Mouse (Mus musculus): ENCODE data around the gene Mcfd2.
A peak's percentile ranks its signal among the peaks of the same experiment; 100 is the strongest.

The Mcfd2 gene

GRCm38 (mm10) chr17:87287197-87287777 lies 21.6 kb upstream of the Mcfd2 start:
- no peak for DNase-seq

- no peak for DNase-seq
These were observed 20.9 kb upstream of the Mcfd2 start for GRCm38 (mm10) chr17:87286481-87287143.

GRCm38 (mm10) chr17:87285731-87286465 lies 20.2 kb upstream of the Mcfd2 start:
- DNase-seq: no peak

GRCm38 (mm10) chr17:87284482-87285040 lies 18.8 kb upstream of the Mcfd2 start:
- no peak for DNase-seq

- peak; percentile 22 for DNase-seq
These were observed 18.2 kb upstream of the Mcfd2 start for GRCm38 (mm10) chr17:87283755-87284481.

- DNase-seq: no peak
These were observed 17.5 kb upstream of the Mcfd2 start for GRCm38 (mm10) chr17:87283055-87283754.

- DNase-seq: peak; percentile 97
These were observed 16.9 kb upstream of the Mcfd2 start, which contains the start of gene Ttc7 for GRCm38 (mm10) chr17:87282706-87283053. Gene Ttc7 (plus strand): TSS chr17:87282886.

GRCm38 (mm10) chr17:87282007-87282705 lies 16.4 kb upstream of the Mcfd2 start:
- DNase-seq: peak; percentile 83

GRCm38 (mm10) chr17:87275363-87276341 lies 9.9 kb upstream of the Mcfd2 start:
- no peak for DNase-seq

- no peak for DNase-seq
These were observed 3.7 kb upstream of the Mcfd2 start for GRCm38 (mm10) chr17:87269454-87269853.

- no peak for DNase-seq
These were observed 576 bp downstream of the Mcfd2 start for GRCm38 (mm10) chr17:87264927-87265791.

- no peak for DNase-seq
These were observed 1.5 kb downstream of the Mcfd2 start for GRCm38 (mm10) chr17:87264054-87264830.

- DNase-seq: no peak
These were observed 2.3 kb downstream of the Mcfd2 start for GRCm38 (mm10) chr17:87263401-87263800.

GRCm38 (mm10) chr17:87255672-87256071 lies 10.1 kb downstream of the Mcfd2 start:
- DNase-seq: peak; percentile 75

GRCm38 (mm10) chr17:87254384-87254783 lies 11.4 kb downstream of the Mcfd2 start:
- no peak for DNase-seq

GRCm38 (mm10) chr17:87246103-87246502 lies 19.6 kb downstream of the Mcfd2 start:
- DNase-seq: no peak

- no peak for DNase-seq
These were observed 27.9 kb downstream of the Mcfd2 start for GRCm38 (mm10) chr17:87237826-87238225.

Measured in retina, postnatal 1 day (tissue).